Mouse (Mus musculus) heart, postnatal 25 days (tissue): ENCODE measurements around the gene Farp2. TPM values are rescaled to one million over a fixed set of nuclear protein-coding genes. Genes with fewer than 3 reads are reported as not detected.
"Not testable (repeated sequence)": the region's sequence is repeated elsewhere in the genome, so short reads cannot be mapped to it uniquely, and the experiment has no call there.

Experiments used
- DNase-seq: peaks from one replicate; pipeline ENCODE4 v3.0.0; 2022; ENCODE audit warnings: low spot score
- intact Hi-C: fragments of 180-260 bp; cut with DNase I; formaldehyde crosslinking; loops from one replicate; pipeline ENCODE4 v1.15.1; 2025
- total RNA-seq, 2 experiments: library from RNA; stranded (reverse); gene quantifications; 2 replicates each; pipeline ENCODE4 v1.2.3; 2021

The Farp2 gene
- total RNA-seq, 2 experiments from 2014 or later = 18.2 to 18.8 TPM

DNA sequence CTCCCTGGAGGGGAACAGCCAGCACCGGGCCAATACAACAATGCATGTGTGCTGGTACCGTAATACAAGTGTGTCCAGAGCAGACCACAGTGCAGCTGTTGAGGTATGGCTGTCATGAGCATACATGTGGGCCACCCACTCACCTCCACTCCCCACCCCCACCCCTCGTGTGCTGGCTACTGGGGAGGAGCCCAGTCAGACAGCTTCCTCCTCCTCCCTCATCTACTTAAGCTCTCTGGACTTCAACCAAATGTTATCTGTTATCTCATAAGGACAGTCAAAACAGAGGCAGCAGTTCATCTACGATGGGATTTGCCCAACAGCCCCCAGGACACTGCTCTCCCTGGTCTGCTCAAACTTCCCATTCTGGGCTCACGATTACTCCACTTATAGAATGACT lies 107.1 kb downstream of the Farp2 start:
- no peak for DNase-seq
- intact Hi-C loops = no loop called here

DNA sequence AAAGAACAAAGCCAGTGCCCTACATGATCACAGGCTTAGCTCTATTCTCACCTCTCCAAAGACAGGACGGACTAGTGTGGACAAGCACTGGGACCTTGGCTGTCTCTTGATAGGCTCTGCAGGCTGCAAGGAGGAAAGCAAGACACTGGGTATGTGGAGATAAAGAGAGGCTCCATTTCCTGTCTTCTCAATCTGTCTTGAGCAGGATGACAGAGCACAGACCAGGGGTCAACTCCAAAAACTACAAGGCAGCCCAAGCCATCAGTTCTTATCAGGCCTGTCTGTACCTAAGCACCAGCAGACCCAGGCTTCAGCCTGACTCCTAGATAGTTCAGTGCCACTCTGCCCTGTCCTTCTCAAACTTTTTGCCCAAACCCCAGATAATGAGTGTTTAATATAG lies 112.6 kb downstream of the Farp2 start:
- intact Hi-C loops = loop anchor here (10.0 kb wide), 1 partner anchor 210 kb away; no protein-coding TSS in a partner anchor
- no peak for DNase-seq

DNA sequence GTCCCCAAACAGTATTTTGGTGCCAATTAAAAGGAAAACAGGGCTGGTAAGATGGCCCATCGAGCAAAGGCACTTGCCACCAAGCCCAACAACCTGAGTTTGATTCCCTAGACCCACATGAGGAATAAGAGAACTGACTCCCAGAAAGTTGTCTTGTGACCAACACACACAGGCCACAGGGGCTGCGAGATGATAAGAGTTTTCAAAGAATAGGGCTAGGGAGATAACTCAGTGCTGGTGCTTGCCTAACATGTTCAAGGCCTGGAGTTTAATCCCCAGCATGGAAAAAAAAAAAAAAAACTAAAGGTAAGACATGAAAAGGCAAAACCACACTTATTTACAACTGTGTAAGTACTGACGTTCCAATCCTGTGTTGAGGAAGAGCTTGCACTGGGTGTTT lies 118.9 kb downstream of the Farp2 start:
- intact Hi-C loops = loop anchor here (10.0 kb wide), 2 partner anchors 124 to 156 kb away; partner anchors contain the start of genes Atg4b, Hdlbp and Thap4
- no peak for DNase-seq

DNA sequence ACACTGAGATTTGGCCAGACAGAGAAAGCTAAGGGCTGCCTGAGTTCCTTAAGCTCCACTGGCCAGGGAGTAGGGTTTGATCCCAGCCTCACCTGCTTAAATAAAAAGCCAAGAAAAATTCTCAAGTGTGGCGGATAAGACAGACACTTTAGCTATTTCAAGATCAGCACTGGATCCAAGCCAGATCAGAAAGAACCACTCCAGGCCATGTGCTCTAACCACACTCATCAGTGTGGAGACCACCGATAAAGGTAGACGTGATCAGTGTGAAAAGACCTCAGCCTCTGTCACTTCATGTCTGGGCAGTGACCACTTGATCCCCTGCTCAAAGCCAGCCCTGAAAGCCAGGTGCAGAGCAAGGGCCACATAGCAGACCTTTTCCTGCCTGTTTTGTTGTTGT lies 120.8 kb downstream of the Farp2 start:
- no peak for DNase-seq
- intact Hi-C loops = loop anchor here (10.0 kb wide), 2 partner anchors 122 to 158 kb away; partner anchors contain the start of genes Atg4b, Hdlbp and Thap4

DNA sequence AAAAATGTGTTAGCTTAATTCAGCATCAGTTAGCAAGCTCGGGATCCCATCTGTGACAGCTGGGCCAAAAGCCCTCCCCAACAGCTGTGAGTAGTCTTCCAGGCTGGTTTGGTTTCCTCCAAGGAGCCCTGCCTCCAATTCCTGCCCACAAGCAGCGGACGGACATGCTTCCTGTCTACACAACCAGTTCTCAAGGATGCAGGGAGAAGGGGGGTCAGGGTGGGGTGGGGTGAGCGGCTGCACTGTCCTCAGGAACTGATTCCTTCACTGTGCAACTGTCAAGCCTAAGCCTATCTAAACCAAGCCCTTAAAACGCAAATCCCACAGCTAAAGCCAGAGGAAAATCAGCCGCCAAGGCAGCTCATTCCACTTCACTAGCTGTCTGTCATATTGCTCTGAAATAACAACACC lies 122.6 kb downstream of the Farp2 start:
- intact Hi-C loops = loop anchor here (10.0 kb wide), 2 partner anchors 120 to 160 kb away; partner anchors contain the start of genes Atg4b, Hdlbp and Thap4
- DNase-seq = peak; percentile 50

DNA sequence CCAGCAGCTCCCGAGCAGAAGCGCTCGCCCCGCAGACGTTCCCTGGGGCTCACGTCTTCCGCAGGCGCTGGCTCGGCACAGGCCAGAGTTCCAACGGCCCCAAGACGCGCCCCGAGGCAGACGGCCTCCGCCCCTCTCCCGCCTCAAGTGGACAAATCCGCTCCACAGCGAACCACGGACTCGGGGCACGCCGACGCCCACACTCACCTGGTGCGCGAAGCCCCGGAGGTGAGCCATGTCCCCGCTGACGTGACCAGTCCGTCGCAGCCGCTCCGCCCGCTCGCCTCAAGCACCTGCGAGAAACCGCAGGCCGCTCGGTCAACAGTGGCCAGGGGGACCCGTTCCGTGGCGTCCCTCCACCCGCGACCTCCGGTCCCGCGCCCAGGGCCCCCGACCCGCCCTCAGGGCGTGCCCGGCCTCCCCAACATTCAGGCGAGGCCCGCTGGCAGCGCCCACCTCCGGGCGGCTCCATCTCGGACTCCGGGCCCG lies 123.3 kb downstream of the Farp2 start:
- no peak for DNase-seq
- intact Hi-C loops = loop anchor here (5.0 to 10.0 kb wide), 5 partner anchors 120 to 293 kb away; partner anchors contain the start of genes Atg4b, Dtymk, Farp2 and Hdlbp

DNA sequence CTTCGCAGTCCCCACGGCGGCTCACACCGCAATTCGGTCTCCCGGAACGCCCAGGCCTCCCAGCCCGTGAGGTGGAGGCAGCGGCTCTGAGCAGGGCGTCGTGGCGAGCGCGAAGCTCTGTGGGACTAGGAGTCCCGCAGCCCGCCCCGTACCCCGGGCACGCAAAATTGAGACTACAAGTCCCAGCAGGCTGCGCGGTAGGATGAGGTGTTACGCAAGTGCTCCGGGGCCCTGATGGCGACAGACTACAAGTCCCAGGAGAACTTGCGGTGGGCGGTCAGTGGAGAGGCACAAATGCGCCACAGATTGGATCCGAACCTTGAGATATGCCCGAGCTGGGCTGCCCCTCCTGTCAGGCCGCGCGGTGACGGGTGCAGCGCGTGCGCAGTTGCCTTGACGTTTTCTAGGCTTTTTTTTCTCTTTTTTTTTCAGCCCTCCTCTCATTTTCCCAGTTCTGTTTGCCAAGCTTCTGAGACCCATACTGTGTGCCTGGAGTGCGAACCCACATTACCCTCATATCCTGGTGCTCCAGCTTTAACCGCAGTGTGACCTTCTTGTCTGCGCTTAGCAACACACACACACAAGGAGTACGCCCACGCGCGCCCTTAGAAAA lies 123.8 kb downstream of the Farp2 start:
- peak; percentile 99 for DNase-seq
- intact Hi-C loops = loop anchor here (2.0 to 10.0 kb wide), 6 partner anchors 31 to 293 kb away; partner anchors contain the start of genes Atg4b, Dtymk, Farp2 and Hdlbp

DNA sequence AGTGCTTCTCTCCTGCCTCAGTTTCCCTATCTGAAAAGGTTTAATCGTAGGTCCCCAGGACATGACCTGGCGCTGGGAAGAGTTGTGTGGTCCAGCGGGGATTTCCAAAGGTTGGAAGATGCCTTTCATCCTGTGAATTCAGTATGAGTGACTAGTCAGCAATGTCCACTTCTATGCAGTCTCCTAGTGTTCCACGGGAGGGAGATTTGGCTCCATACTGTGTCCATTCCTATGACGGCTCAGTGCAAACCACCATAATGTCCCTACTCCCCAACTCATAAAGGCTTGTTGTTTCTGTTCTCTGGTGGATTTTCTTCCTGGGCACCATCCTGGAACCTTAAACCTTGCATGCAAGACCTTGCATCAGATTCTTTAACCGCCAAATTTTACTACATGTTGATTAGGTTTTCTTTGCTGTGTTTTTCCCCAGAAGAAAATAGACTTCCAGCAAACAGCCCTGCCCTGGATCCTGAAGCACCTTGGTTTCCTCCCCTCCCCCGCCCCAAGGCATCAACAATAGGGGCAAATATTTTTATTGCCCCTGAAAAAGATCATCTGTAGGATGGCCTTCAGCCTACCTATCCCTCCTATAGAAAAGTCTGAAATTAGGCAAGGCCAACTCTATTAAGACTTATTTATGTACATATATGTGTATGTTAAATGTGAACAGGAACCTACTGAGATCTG lies 124.5 kb downstream of the Farp2 start:
- no peak for DNase-seq
- intact Hi-C loops = loop anchor here (2.0 to 10.0 kb wide), 6 partner anchors 30 to 294 kb away; partner anchors contain the start of genes Atg4b, Dtymk, Farp2 and Hdlbp

DNA sequence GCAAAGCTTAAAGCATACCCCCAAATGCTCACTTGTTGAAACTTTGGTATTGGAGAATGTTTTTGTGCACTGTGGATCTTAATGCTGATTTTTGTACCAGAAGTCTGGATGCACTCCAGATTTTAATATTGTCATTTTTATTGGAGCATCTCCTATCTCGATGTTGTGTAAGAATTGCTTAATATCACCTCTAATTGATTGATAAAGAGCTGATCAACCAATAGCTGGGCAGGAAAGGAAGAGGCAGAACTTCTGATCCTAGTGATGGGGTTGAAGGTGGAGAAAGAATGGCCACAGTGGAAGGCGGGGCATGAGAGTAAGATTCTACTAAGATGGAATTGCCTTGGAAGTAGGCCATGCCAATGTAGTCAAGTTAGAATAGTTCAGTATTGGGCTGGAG lies 130.1 kb downstream of the Farp2 start:
- intact Hi-C loops = no loop called here
- DNase-seq = no peak

DNA sequence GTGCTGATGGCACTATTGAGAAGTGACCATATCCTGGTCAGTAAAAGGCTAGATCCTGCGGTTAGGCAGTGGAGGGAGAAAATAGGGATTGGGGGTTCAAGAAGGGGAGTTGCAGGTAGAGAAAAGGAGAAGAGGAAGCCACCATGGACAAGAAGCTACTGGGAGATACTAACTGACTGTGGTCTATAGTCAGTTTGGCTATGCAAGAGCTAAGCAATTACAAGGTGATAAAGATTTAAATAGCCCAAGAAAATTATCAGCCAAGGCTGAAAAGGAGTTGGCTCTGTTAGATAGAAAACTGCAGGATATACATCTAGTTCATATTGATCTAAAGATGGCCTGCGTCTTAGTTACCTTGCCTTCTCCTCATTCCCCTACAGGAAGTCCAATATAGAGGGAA lies 130.8 kb downstream of the Farp2 start:
- no peak for DNase-seq
- intact Hi-C loops = no loop called here

DNA sequence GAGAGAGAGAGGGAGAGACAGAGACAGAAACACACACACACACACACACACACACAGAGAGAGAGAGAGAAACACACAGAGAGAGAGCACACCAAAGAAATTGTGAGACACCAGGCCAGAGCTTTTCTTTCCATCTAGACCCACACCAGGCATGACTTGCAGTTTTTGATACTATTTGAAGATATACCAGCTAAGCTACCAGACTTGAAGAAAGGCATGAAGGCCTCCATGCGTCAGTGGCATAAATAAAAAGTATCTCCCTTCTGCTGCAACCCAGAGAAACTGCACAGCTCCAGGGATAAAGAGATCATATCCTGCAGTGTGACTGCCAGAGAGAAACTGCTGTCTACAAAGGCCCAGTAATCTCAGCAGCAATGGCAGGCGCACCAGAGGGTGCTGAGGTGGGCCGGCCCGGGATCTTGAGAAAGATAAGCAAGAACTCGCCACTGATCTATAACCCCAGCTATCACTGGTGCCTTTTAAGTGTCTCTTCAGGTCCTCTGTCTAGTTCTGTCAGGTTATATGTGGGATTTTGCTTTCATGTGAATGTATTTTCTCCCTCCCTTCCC lies 137.8 kb downstream of the Farp2 start:
- no peak for DNase-seq
- intact Hi-C loops = no loop called here

DNA sequence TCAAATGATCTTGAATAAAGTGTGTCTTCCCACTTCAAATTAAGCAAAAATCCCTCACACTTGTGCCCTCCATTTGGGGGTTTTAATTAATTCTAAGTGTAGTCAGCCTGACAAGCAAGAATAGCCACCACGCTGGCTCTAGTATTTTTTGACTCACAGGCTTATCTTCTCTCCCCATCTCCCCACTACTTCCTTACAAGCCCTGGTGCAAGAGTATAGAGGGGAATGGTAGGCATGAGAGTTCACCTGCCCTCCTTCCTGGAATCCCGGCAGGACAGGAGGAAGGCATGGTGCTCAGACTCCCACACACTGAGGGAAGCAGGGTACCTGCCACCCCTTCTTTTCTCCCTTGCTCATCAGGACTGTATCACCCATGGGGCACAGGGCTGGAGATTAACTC lies 142.4 kb downstream of the Farp2 start:
- intact Hi-C loops = no loop called here

DNA sequence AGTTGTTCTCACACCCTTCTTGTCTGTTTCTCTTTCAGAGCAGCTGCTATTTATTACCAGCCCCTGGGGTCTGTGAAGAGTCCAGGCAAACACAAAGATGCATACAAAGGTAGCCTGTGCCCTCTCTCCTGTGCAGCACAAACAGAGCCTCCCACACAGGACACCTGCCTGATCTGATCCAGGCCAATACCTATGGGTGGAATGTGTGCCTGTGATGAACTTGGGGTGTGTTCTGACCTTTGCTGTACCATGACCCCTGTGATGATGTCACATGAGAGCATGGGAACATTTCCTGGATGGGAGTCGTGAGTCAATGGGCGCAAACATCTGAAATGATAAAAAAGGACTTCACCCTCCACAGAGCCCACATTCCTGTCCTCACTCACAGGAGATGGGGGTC lies 142.9 kb downstream of the Farp2 start:
- DNase-seq = no peak
- intact Hi-C loops = no loop called here

More for the DNA sequence above, 142.4 kb downstream of the Farp2 start:
- no peak for DNase-seq

DNA sequence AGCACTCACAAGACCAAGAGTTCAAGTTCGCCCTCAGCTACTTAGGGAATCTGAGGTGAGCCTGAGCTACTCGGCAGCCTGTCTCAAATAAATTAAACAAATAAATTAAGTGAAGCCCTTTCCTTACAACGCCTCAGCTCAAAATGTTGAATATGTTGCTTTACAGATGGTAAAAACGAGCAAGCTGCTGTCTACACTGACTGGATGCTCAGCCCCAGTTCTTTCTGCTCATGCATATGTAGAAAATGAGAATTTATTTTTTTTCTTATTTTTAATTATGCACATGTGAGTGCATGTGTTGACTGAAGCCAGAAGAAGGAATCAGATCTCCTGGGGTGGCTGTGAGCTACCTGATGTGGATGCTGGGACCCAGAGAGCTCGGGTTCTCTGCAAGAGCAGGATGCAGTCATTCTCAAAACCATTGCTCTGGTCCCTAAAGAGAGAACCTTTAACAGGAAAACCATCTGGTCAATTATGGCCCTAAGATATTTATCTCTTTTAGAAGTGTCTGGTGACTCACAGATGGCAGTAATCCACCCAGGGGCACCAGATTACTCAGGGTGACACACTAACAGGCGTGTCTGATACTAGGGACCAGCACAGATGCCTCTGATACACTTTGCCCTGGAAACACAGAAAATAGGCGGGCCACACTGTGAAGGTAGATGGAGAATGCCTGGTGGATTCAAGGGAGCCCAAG lies 144.6 kb downstream of the Farp2 start:
- intact Hi-C loops = no loop called here
- no peak for DNase-seq

DNA sequence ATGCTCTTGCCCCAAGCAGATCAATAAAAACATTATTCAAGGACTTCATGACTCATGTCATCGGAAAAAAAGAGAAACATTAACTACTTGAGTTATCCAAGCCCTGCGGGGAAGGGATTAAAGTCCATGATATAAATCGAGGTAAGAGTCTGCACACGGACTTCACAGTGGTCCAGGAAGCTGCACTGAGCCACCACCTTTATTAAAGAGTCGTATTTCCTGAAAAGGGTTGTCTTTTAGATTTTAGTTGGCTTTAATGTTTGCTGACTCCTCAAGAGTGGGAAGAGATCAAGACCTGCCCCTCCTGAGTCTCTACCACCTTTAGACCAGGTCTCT lies 145.1 kb downstream of the Farp2 start:
- intact Hi-C loops = no loop called here
- DNase-seq = no peak

DNA sequence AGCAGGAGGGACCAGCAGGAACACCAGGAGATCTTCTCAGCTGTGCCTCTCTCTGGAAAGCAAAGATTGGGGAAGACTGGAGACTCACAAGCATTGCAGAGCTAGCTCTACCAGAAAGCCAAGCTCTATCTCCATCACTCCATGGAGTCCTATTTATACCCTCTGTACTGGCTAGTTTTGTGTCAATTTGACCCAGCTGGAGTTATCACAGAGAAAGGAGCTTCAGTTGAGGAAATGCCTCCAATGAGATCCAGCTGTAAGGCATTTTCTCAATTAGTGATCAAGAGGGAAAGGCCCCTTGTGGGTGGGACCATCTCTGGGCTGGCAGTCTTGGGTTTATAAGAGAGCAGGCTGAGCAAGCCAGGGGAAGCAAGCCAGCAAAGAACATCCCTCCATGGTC lies 146.7 kb downstream of the Farp2 start, which contains the start of gene Stk25:
Gene Stk25, minus strand, starts transcription at position 101 of the 400 bp plus-strand sequence.
- intact Hi-C loops, DNase-seq: not testable (repeated sequence)

DNA sequence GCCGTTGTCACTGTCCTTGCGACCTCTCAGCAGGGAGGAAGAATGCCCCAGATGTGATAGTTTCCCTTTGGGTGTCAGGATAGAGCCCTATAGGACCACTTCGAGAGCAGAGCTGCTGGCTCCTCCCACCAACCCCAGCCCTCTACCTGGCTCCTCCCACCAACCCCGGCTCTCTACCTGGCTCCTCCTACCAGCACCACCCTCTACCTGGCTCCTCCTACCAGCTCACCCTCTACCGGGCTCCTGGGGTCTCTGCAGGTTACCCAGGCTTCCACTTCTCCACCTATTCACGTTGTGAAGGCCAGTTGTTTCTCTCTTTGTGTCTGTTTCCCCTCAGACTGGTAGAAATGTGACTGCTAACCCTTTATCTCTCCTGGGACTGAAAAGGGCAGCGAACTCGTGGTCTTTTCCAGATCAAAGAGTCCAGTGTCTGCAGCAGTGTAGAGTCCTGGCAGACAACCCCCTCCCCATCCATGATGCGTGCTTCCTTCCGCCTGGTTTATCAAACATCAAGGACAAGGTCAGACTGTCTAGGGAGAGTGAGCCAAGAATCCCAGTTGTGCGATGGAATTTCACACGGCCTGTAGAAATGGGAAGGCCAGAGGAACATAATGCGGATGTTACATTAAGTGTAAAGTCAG lies 156.0 kb downstream of the Farp2 start:
- intact Hi-C loops = loop anchor here (1.0 to 2.0 kb wide), 4 partner anchors 19 to 133 kb away; partner anchors contain the start of gene Dtymk
- no peak for DNase-seq

DNA sequence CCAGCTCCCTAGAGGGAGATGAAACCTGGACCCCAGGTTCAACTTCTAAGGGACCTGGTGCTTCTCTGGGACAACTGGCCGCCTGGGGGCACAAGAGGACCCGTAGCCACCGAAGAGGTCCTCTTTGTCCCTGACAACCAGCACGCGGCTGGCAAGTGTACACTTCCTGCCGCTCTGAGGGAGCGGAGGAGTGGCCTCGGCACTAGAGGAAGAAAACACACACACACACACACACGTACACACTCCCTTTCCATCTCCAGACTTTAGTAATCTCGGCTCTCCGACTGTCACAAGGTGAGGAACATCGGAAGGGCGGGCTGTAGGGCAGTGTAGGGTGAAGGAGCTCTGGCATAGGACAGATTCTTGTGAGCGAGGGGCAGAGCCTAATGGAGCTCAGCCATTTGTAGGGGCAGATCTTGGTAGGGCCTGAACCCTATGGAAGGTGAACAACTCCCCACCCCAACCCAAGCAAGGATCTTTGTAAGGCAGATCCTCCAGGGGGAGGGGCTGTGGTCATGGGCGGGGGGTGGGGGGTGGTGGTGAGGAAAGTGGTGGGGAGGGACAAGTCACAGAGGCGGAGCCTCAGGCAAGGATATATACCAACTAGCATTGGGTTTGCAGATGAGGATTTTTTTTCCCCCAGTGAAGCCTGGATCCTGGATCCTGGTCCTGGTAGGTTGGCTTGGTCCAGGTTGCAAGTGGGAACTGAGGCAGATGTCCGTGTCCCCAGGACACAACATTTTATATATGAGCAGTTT lies 157.1 kb downstream of the Farp2 start:
- DNase-seq = peak; percentile 71
- intact Hi-C loops = loop anchor here (1.0 to 2.0 kb wide), 3 partner anchors 18 to 132 kb away; partner anchors contain the start of gene Dtymk

DNA sequence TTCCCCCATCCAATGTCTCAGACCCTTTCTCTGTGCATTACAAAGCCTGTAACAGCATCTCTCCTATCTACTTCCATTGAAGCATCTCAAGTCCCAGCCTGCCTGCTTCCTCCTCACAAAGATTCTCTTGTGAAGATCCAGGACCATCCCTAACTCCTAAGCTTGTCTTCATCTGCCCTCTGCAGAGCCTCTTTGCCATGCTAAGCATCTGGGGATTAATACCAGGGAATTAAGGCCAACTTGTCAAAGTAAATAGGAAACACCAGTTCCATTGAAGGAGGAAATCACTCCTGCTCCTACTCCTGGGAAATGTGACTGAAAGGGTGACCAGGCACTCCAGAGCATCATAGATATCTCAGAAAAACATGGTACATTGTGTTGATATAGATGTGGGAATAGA lies 158.1 kb downstream of the Farp2 start:
- intact Hi-C loops = loop anchor here (2.0 kb wide), 2 partner anchors 17 to 131 kb away; partner anchors contain the start of gene Dtymk
- no peak for DNase-seq
